Mouse (Mus musculus) ES-E14 (cell line): ENCODE measurements around the gene Fundc1. TPM values are rescaled to one million over a fixed set of nuclear protein-coding genes. Genes with fewer than 3 reads are reported as not detected.
A peak's percentile ranks its signal among the peaks of the same experiment; 100 is the strongest.
"Not testable (repeated sequence)": the region's sequence is repeated elsewhere in the genome, so short reads cannot be mapped to it uniquely, and the experiment has no call there.

Source experiments
- DNase-seq: peaks from one replicate; pipeline ENCODE4 v3.0.0-alpha.2; 2013; ENCODE audit warnings: low read depth, low spot score
- H3K27ac ChIP-seq: 2 replicates; pipeline ENCODE4 v1.5.1; 2012; ENCODE audit warnings: low read depth, mild to moderate bottlenecking, low read length, moderate library complexity, mixed read lengths; ENCODE audit not compliant: poor library complexity, insufficient read depth, severe bottlenecking
- H3K36me3 ChIP-seq: 2 replicates; pipeline ENCODE4 v1.6.1; 2012; ENCODE audit warnings: mild to moderate bottlenecking, low read length, moderate library complexity, mixed read lengths; ENCODE audit not compliant: control insufficient read depth, poor library complexity, insufficient read depth, severe bottlenecking
- H3K4me1 ChIP-seq, 2 experiments: fragments of 150-350 bp in 1 of 2; sonication (generic) in 1 of 2; 2 replicates each; pipeline ENCODE4 v1.6.1; 2012; ENCODE audit warnings: low read length in 2 of 2, mild to moderate bottlenecking in 1 of 2, mixed read lengths in 1 of 2; ENCODE audit not compliant: control insufficient read depth in 2 of 2, insufficient read depth in 2 of 2, poor library complexity in 1 of 2
- H3K4me3 ChIP-seq, 2 experiments: fragments of 150-350 bp in 1 of 2; sonication (generic) in 1 of 2; 2 replicates each; pipeline ENCODE4 v1.5.1; 2012; ENCODE audit warnings: low read length in 2 of 2, low read depth in 1 of 2, mild to moderate bottlenecking in 1 of 2, mixed read lengths in 1 of 2; ENCODE audit not compliant: insufficient read depth in 1 of 2, poor library complexity in 1 of 2, severe bottlenecking in 1 of 2
- H3K9ac ChIP-seq: 2 replicates; pipeline ENCODE4 v1.6.1; 2012; ENCODE audit warnings: low read depth, mild to moderate bottlenecking, low read length, mixed read lengths; ENCODE audit not compliant: poor library complexity, insufficient read depth, severe bottlenecking
- H3K9me3 ChIP-seq: fragments of 150-350 bp; sonication (generic); 2 replicates; pipeline ENCODE4 v1.6.1; 2012; ENCODE audit warnings: low read depth, mild to moderate bottlenecking, low read length; ENCODE audit not compliant: control insufficient read depth, insufficient read depth
- CHD2 ChIP-seq: IDR thresholded peaks from 2 replicates; pipeline ENCODE4 v1.6.1; 2014; ENCODE audit warnings: mild to moderate bottlenecking, low read depth, low read length, inconsistent platforms
- HCFC1 ChIP-seq: IDR thresholded peaks from 2 replicates; pipeline ENCODE4 v1.6.1; 2012; ENCODE audit warnings: low read length, inconsistent platforms, borderline replicate concordance; ENCODE audit not compliant: insufficient read depth
- MAFK ChIP-seq: IDR thresholded peaks from 2 replicates; pipeline ENCODE4 v1.6.1; 2014; ENCODE audit warnings: mild to moderate bottlenecking, low read depth, low read length, inconsistent platforms; ENCODE audit not compliant: insufficient read depth
- ZC3H11A ChIP-seq: IDR thresholded peaks from 2 replicates; pipeline ENCODE4 v1.6.1; 2012; ENCODE audit warnings: low read depth, mild to moderate bottlenecking, inconsistent platforms, low read length, borderline replicate concordance
- ZNF384 ChIP-seq: IDR thresholded peaks from 2 replicates; pipeline ENCODE4 v1.6.1; 2012; ENCODE audit warnings: low read depth, low read length, inconsistent platforms
- in situ Hi-C, 2 experiments: fragments of 600-800 bp; cut with MboI; formaldehyde crosslinking; loops; one replicate each; pipeline ENCODE4 v1.15.1; 2025; ENCODE audit warnings: low sequenced_read_pairs in 2 of 2, inconsistent platforms in 1 of 2; ENCODE audit not compliant: unreplicated experiment in 2 of 2
- total RNA-seq: library from RNA; depleted of rRNA; stranded (reverse); fragments of 300-350 nt; gene quantifications from 2 replicates; pipeline ENCODE4 v1.2.3, GENCODE M21; 2012

The Fundc1 gene
- total RNA-seq, 1 experiment: 8.8 TPM

DNA sequence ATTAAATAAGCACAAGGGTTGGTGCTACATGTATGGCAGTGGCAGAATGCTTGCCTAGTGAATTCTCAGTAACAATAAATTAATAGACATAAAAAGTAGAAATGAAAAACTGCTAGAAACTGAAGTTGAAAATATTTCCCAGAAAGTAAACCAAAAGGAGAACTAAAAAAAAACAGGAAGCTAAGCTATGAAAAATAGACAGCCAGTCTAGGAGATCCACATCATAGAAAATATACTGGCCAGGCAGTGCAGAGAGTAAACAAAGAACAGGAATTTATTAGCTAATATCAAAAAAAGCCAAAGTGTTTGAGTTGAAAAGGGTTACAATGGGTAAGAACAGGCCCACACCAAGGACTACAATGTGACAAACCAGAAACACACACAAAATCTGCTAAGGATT, 7.4 kb downstream of the Fundc1 start:
- Histone ChIP-seq H3K36me3 (no peaks in the 10 kb centered on the region), H3K4me3 (no peak overlapping the region), H3K9ac (no peak overlapping the region), H3K27ac (no peak overlapping the region), H3K4me1 (no peaks in the 10 kb centered on the region), H3K9me3 (no peaks in the 10 kb centered on the region)
- TF ChIP-seq ZC3H11A: no peak
- no peak for TF ChIP-seq CHD2
- TF ChIP-seq HCFC1: no peak
- no peak for TF ChIP-seq MAFK
- TF ChIP-seq ZNF384: no peak
- in situ Hi-C loops: no loop called here
- DNase-seq: no peak

DNA sequence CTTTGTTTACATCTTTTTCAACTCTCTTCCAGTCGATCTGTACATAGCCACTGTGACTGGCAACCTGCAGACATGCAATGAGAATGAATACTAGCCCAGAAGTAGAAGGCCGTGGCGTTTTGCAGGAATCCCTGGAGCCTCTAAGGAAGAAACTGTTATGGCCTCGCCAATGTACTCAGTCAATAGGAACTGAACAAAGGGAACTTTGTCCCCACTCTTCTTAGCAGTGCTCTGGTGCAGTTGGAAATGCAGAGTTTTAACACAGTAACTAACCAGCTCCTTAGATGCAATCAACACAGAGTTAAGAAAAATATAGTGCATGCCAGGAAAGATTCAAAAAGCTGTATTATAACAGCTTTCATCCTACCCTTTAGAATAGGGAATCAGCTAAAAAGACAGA, 13.4 kb downstream of the Fundc1 start:
- in situ Hi-C loops: no loop called here
- no peak for DNase-seq
- TF ChIP-seq HCFC1 (no peak), ZNF384 (no peak), MAFK (no peak), ZC3H11A (no peak), CHD2 (no peak)
- H3K4me1 ChIP-seq: no peaks in the 10 kb centered on the region
- no peaks in the 10 kb centered on the region for H3K9me3 ChIP-seq
- H3K4me3 ChIP-seq: no peak overlapping the region
- no peak overlapping the region for H3K9ac ChIP-seq
- no peak overlapping the region for H3K27ac ChIP-seq
- H3K36me3 ChIP-seq: no peaks in the 10 kb centered on the region

DNA sequence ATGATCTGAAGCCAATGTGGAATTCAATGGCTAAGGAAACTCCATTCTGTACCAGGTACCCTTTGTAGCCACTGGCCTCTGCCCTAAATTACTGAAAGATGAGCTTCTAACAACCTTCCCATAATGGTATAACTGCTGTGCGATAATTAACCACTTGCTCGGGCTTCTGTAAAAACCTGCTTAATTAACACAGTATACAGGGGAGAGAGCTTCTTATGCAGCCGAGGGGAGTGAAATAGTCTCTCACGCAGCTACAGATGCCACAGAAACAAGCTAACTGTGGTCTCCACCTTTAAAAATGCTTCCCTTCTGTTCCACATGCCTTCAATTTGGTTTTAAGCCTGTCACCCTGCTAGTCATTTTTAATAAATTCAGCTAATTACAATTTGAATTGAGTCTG, 17.6 kb downstream of the Fundc1 start:
- TF ChIP-seq CHD2 (no peak), ZC3H11A (no peak), HCFC1 (no peak), ZNF384 (no peak), MAFK (no peak)
- no peak overlapping the region for H3K27ac ChIP-seq
- no peaks in the 10 kb centered on the region for H3K9me3 ChIP-seq
- no peak for DNase-seq
- H3K4me3 ChIP-seq: no peak overlapping the region
- H3K36me3 ChIP-seq: no peaks in the 10 kb centered on the region
- H3K4me1 ChIP-seq: no peaks in the 10 kb centered on the region; a peak in 1 of 4 replicates
- H3K9ac ChIP-seq: no peak overlapping the region
- in situ Hi-C loops: no loop called here

DNA sequence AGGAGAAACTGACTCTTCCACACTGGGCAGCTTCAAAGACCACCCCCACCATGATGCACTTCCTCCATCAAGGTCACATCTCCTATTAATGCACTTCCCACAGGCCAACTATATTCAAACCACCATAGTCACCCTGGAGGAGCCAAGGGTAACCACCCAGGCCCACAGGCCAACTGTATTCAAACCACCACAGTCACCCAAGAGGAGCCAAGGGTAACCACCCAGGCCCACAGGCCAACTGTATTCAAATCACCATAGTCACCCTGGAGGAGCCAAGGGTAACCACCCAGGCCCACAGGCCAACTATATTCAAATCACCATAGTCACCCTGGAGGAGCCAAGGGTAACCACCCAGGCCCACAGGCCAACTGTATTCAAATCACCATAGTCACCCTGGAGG, 20.5 kb downstream of the Fundc1 start:
- H3K9me3 ChIP-seq, DNase-seq, H3K9ac ChIP-seq, H3K4me3 ChIP-seq, H3K36me3 ChIP-seq, H3K4me1 ChIP-seq, in situ Hi-C loops: not testable (repeated sequence)
- peak overlapping the region; percentile 67; the same call in 1 of the 2 replicates for H3K27ac ChIP-seq

DNA sequence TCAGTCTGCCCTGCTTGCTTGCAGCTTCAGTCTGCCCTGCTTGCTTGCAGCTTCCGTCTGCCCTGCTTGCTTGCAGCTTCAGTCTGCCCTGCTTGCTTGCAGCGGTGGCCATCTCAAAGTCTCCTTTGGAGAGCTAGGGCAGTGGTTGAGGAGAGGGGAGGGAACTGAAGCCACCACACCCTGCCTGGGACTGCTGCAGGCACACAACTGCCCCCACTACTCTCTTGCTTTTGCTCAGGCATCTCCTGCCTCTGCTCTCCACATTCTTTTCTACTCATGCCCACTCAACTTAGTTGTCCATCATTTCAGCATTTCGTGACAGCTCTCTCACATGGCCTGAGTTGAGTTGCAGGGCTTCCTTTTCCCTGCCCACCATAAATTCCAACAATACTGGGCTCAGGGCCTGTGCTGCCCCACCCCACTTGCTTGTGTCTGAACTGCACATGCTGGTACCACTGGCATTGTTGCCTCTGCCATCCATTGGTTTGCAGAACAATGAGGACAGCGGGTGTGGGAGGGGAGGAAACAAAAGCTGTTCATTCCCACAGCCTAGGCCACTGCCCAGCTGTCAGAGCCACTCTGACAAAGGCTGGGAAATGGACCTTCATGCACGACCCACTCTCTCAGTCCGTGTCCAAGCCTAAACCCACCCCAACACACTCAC, 24.9 kb downstream of the Fundc1 start:
- Histone ChIP-seq H3K9ac (no peak overlapping the region), H3K4me1 (peaks cover 0 to 3% of the 10 kb centered on the region in 2 experiments; a peak in 2 of 4 replicates), H3K36me3 (no peaks in the 10 kb centered on the region), H3K4me3 (no peak overlapping the region), H3K27ac (no peak overlapping the region), H3K9me3 (no peaks in the 10 kb centered on the region)
- in situ Hi-C loops: no loop called here
- DNase-seq: no peak
- TF ChIP-seq ZNF384 (no peak), CHD2 (no peak), HCFC1 (no peak), MAFK (no peak), ZC3H11A (no peak)
